Comparison of ENCODE assay signal across 22 mouse cellular contexts in the genomic region with DNA sequence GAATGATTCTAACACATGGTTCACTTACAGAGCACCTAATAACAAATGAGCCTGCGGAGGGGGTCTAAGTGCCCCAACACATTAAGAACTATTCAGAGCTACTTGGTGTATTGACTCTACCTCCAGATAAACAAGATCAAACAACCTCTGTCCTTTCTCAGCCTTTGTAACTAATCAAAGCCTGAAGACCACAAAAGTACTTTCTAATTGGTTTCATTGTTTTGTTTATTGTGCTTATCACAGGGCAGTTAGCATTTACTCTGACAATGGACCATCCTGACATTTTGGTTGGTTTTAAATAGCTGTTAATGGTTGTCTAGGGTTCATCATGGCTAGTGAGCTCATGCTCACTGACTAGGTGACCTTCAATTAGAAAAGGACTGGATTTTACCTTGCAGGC.
DNase-seq lines count a peak whose midpoint lies in the region; ATAC-seq and TF ChIP-seq lines count a peak whose summit lies in the region.
"Had no signal": no experiment of that assay in that cellular context is flagged by ENCODE, and none has a peak within 500 bp of the region (broad histone marks: within the 10 kb centered on the region; RNA-seq: fewer than 3 reads in every experiment).

No protein-coding gene starts in this region.

- intact Hi-C loops in gastrocnemius, postnatal 36 days (cut with DNase I) = no loop called here

- in situ Hi-C loops in ES-E14 (cut with MboI; ENCODE audit: low sequenced_read_pairs in 2 of 2, unreplicated experiment in 2 of 2) = no loop called here

- DNase-seq in ES-E14 (ENCODE audit: low read depth, low spot score) = peak; percentile 56
- peak; percentile 26 for DNase-seq in WW6 (ENCODE audit: low read depth, low spot score)
- no peak for DNase-seq in gastrocnemius, postnatal 36 days
- no peak for DNase-seq in midbrain, embryonic 11.5 days (ENCODE audit: low spot score, missing footprints)
- DNase-seq in heart, adult 18-20 months = no peak
- DNase-seq: adrenal gland, adult 2 months; adrenal gland, postnatal 10 days; adrenal gland, postnatal 25 days; cerebellum, adult 11 months; cerebellum, adult 18-20 months; cerebellum, adult 8-10 months; cerebellum, adult 9-11 months; cerebellum, postnatal 14 days; cerebellum, postnatal 36 days; embryo, embryonic 11 days had no signal

- H3K27me3 ChIP-seq in midbrain, embryonic 11.5 days (ENCODE audit: control insufficient read depth, insufficient read depth, low read length) = no peaks in the 10 kb centered on the region
- H3K27me3 ChIP-seq: embryonic facial prominence, embryonic 13.5 days; embryonic facial prominence, embryonic 15.5 days; forebrain, embryonic 12.5 days had no signal

- ATAC-seq in midbrain, embryonic 11.5 days (ENCODE audit: low FRiP score) = no peak
- ATAC-seq: forebrain, embryonic 14.5 days; forebrain, embryonic 16.5 days had no signal

- H3K27ac ChIP-seq in ES-E14 (ENCODE audit: insufficient read depth, low read depth, low read length, poor library complexity, severe bottlenecking) = no peak overlapping the region
- H3K27ac ChIP-seq in midbrain, embryonic 11.5 days (ENCODE audit: low read depth, low read length) = no peak overlapping the region
- H3K27ac ChIP-seq: embryonic facial prominence, embryonic 13.5 days; embryonic facial prominence, embryonic 15.5 days; forebrain, embryonic 10.5 days; forebrain, embryonic 12.5 days had no signal

- no peaks in the 10 kb centered on the region for H3K36me3 ChIP-seq in ES-E14 (ENCODE audit: control insufficient read depth, insufficient read depth, low read length, poor library complexity, severe bottlenecking)
- no peaks in the 10 kb centered on the region for H3K36me3 ChIP-seq in midbrain, embryonic 11.5 days (ENCODE audit: control insufficient read depth, insufficient read depth, low read length)
- H3K36me3 ChIP-seq: embryonic facial prominence, embryonic 13.5 days; embryonic facial prominence, embryonic 15.5 days; forebrain, embryonic 10.5 days; forebrain, embryonic 12.5 days had no signal

- 89% methylated on average over 1 of the region's 1 CpGs for WGBS in midbrain, embryonic 11.5 days

- no peak overlapping the region for H3K9ac ChIP-seq in ES-E14 (ENCODE audit: insufficient read depth, low read depth, low read length, poor library complexity, severe bottlenecking)
- no peak overlapping the region for H3K9ac ChIP-seq in midbrain, embryonic 11.5 days (ENCODE audit: low read length)
- H3K9ac ChIP-seq: embryonic facial prominence, embryonic 13.5 days; embryonic facial prominence, embryonic 15.5 days; forebrain, embryonic 12.5 days had no signal

- H3K4me2 ChIP-seq in midbrain, embryonic 11.5 days = no peak overlapping the region
- H3K4me2 ChIP-seq: embryonic facial prominence, embryonic 13.5 days; embryonic facial prominence, embryonic 15.5 days; forebrain, embryonic 12.5 days had no signal

- H3K4me1 ChIP-seq in ES-E14 (ENCODE audit: control insufficient read depth in 2 of 2, insufficient read depth in 2 of 2, low read length in 2 of 2, poor library complexity in 1 of 2) = no peaks in the 10 kb centered on the region
- no peaks in the 10 kb centered on the region for H3K4me1 ChIP-seq in midbrain, embryonic 11.5 days (ENCODE audit: control insufficient read depth, insufficient read depth, low read length)
- H3K4me1 ChIP-seq: embryonic facial prominence, embryonic 13.5 days; embryonic facial prominence, embryonic 15.5 days; forebrain, embryonic 10.5 days; forebrain, embryonic 12.5 days had no signal

- H3K4me3 ChIP-seq in ES-E14 (ENCODE audit: insufficient read depth in 1 of 2, low read depth in 1 of 2, low read length in 2 of 2, poor library complexity in 1 of 2, severe bottlenecking in 1 of 2) = no peak overlapping the region
- H3K4me3 ChIP-seq in midbrain, embryonic 11.5 days (ENCODE audit: low read depth, low read length) = no peak overlapping the region
- H3K4me3 ChIP-seq: embryonic facial prominence, embryonic 13.5 days; embryonic facial prominence, embryonic 15.5 days; erythroblast, embryonic 14.5 days; forebrain, embryonic 10.5 days; forebrain, embryonic 12.5 days had no signal

- H3K9me3 ChIP-seq in ES-E14 (ENCODE audit: control insufficient read depth, insufficient read depth, low read depth, low read length) = no peaks in the 10 kb centered on the region
- H3K9me3 ChIP-seq in midbrain, embryonic 11.5 days (ENCODE audit: control insufficient read depth, low read length) = no peaks in the 10 kb centered on the region
- H3K9me3 ChIP-seq: embryonic facial prominence, embryonic 13.5 days; embryonic facial prominence, embryonic 15.5 days; forebrain, embryonic 10.5 days; forebrain, embryonic 12.5 days had no signal

TF ChIP-seq in ES-E14, 5 proteins besides CTCF, POLR2A, EP300 and RAD21:
- TF ChIP-seq CHD2 (IDR thresholded peaks at IDR 0.05; ENCODE audit: low read depth, low read length) = no peak
- TF ChIP-seq MAFK (IDR thresholded peaks at IDR 0.05; ENCODE audit: insufficient read depth, low read depth, low read length) = no peak
- TF ChIP-seq ZNF384 (IDR thresholded peaks at IDR 0.05; ENCODE audit: low read depth, low read length) = no peak
- no peak for TF ChIP-seq ZC3H11A (IDR thresholded peaks at IDR 0.05; ENCODE audit: borderline replicate concordance, low read depth, low read length)
- no peak for TF ChIP-seq HCFC1 (IDR thresholded peaks at IDR 0.05; ENCODE audit: borderline replicate concordance, insufficient read depth, low read length)

Comparison
In these comparisons a context has a peak if more than half of its experiments do, and no peak if none do; other contexts are left out.
1. DNase-seq: peak in ES-E14 (single experiment) and WW6 (single experiment); none in gastrocnemius, postnatal 36 days (0 of 2), midbrain, embryonic 11.5 days (single experiment) and heart, adult 18-20 months (0 of 2).